Mouse (Mus musculus) heart, postnatal 0 days (tissue): ENCODE measurements at regions not wholly inside any gene's neighbourhood (a gene's known extent, or its start where the extent isn't known, plus 50 kb on each side); places are given as distances from the start of the nearest gene placed in this dataset.

Source experiments
- CTCF ChIP-seq: IDR thresholded peaks from 2 replicates; pipeline ENCODE4 v1.5.1; 2016; ENCODE audit warnings: antibody characterized with exemption, control low read depth, low read depth
- EP300 ChIP-seq: IDR thresholded peaks from 2 replicates; pipeline ENCODE4 v1.6.1; 2016; ENCODE audit warnings: antibody characterized with exemption, low read depth

DNA sequence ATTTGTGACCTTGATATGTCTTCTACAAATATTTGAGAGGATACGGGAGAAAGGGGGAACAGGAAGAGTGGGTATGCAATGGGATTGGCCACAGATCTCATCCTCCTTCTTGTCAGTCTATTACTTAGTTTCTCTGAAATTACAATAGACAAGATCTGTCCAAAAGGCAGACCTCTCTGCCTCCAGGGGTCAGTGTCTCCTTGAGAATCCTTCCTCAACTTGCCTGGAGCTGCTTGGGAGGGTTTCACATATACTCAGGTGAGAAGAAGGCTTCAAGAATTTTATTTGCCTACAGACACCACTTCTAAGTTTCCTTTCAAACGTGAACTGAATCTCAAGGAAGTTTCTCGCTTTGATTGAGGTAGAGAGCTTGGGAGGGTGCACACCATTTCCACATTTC, 575.0 kb upstream of the Fam241a start:
- TF ChIP-seq CTCF, result peak; percentile 53
- no peak for TF ChIP-seq EP300
